12 mouse cellular contexts compared by ENCODE assay signal in the genomic region with DNA sequence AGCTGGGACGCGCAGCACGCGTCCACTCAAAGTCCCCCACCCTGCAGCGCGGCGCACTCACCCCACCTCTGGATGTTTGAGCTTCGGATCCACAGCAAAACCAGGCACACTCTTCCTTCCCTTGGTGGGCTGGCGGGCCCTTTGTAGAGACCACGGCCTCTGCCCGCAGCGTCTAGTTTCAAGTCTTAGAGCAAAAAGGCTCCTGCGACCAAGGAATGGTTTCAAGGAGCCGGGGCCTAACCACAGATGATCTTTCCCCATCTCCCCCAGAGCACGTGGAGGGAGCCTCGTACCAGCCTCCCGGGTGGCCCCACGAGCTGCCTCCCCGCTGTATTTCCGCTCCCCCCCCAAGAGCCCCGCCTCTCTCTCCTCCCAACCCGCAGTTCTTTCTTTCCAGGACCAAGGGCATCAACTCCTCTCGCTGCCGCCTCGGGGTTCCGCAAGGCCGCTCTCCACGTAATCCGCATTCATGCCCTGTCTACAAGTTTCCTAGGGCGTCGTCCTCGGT. TPM values are rescaled to one million over a fixed set of nuclear protein-coding genes. Genes with fewer than 3 reads are reported as not detected.
DNase-seq lines count a peak whose midpoint lies in the region; ATAC-seq and TF ChIP-seq lines count a peak whose summit lies in the region.
"Had no signal": no experiment of that assay in that cellular context is flagged by ENCODE, and none has a peak within 500 bp of the region (broad histone marks: within the 10 kb centered on the region; RNA-seq: fewer than 3 reads in every experiment).

No protein-coding gene starts in this region.

- H3K9me3 ChIP-seq in forebrain, embryonic 13.5 days (replicated peaks): no peaks in the 10 kb centered on the region
- H3K9me3 ChIP-seq in forebrain, embryonic 14.5 days (replicated peaks; ENCODE audit: control insufficient read depth, low read length): no peaks in the 10 kb centered on the region
- no peaks in the 10 kb centered on the region for H3K9me3 ChIP-seq in neural tube, embryonic 15.5 days (replicated peaks)
- H3K9me3 ChIP-seq in limb, embryonic 11.5 days (ENCODE audit: control insufficient read depth, low read length): no peaks in the 10 kb centered on the region

- TF ChIP-seq CTCF in gastrocnemius, adult 2 months (IDR thresholded peaks at IDR 0.05): no peak

- WGBS in forebrain, embryonic 13.5 days: 1% methylated on average over 31 of the region's 32 CpGs
- 2% methylated on average over 30 of the region's 32 CpGs for WGBS in forebrain, embryonic 14.5 days
- under 1% methylated on average over 32 of the region's 32 CpGs for WGBS in neural tube, embryonic 15.5 days
- WGBS in limb, embryonic 11.5 days: under 1% methylated on average over 32 of the region's 32 CpGs

- no peak overlapping the region for H3K9ac ChIP-seq in forebrain, embryonic 13.5 days
- H3K9ac ChIP-seq in forebrain, embryonic 14.5 days (ENCODE audit: low read length): no peak overlapping the region
- H3K9ac ChIP-seq in neural tube, embryonic 15.5 days (replicated peaks): no peak overlapping the region
- no peak overlapping the region for H3K9ac ChIP-seq in limb, embryonic 11.5 days (ENCODE audit: low read length)

- intact Hi-C loops in gastrocnemius, adult 2 months (cut with DNase I): no loop called here

- H3K4me1 ChIP-seq in forebrain, embryonic 13.5 days: peaks cover 41% of the 10 kb centered on the region
- H3K4me1 ChIP-seq in forebrain, embryonic 14.5 days (ENCODE audit: control insufficient read depth, insufficient read depth, low read length): peaks cover 6% of the 10 kb centered on the region; the same call in 1 of the 2 replicates
- peaks cover 15% of the 10 kb centered on the region for H3K4me1 ChIP-seq in neural tube, embryonic 15.5 days
- H3K4me1 ChIP-seq in limb, embryonic 11.5 days (ENCODE audit: control insufficient read depth, insufficient read depth, low read length): peaks cover 12% of the 10 kb centered on the region; the same call in 1 of the 2 replicates

- H3K4me3 ChIP-seq in forebrain, embryonic 13.5 days: no peak overlapping the region
- no peak overlapping the region for H3K4me3 ChIP-seq in forebrain, embryonic 14.5 days (ENCODE audit: low read depth, low read length)
- no peak overlapping the region for H3K4me3 ChIP-seq in neural tube, embryonic 15.5 days (replicated peaks)
- no peak overlapping the region; the same call in 1 of the 2 replicates for H3K4me3 ChIP-seq in limb, embryonic 11.5 days (ENCODE audit: low read depth, low read length)
- no peak overlapping the region for H3K4me3 ChIP-seq in gastrocnemius, adult 2 months

- H3K36me3 ChIP-seq in forebrain, embryonic 13.5 days (ENCODE audit: poor library complexity, severe bottlenecking): no peaks in the 10 kb centered on the region
- H3K36me3 ChIP-seq in forebrain, embryonic 14.5 days (ENCODE audit: control insufficient read depth, insufficient read depth, low read length): no peaks in the 10 kb centered on the region
- H3K36me3 ChIP-seq in neural tube, embryonic 15.5 days: no peaks in the 10 kb centered on the region
- H3K36me3 ChIP-seq in limb, embryonic 11.5 days (ENCODE audit: control insufficient read depth, insufficient read depth, low read length): no peaks in the 10 kb centered on the region

- peak overlapping the region; percentile 23 for H3K4me2 ChIP-seq in forebrain, embryonic 13.5 days
- no peak overlapping the region for H3K4me2 ChIP-seq in forebrain, embryonic 14.5 days (ENCODE audit: low read length)
- H3K4me2 ChIP-seq in neural tube, embryonic 15.5 days: no peak overlapping the region
- no peak overlapping the region for H3K4me2 ChIP-seq in limb, embryonic 11.5 days (ENCODE audit: low read depth, severe bottlenecking)

- no peak for ATAC-seq in forebrain, embryonic 13.5 days
- ATAC-seq in forebrain, embryonic 14.5 days: no peak
- no peak for ATAC-seq in neural tube, embryonic 15.5 days (ENCODE audit: low FRiP score)
- no peak for ATAC-seq in limb, embryonic 11.5 days (ENCODE audit: insufficient number of reproducible peaks, low FRiP score, low TSS enrichment, low read depth)

- no peak for DNase-seq in forebrain, embryonic 14.5 days (ENCODE audit: low spot score)
- DNase-seq in neural tube, embryonic 10.5 days (ENCODE audit: extremely low spot score, low spot score): peak; percentile 66
- peak; percentile 62 for DNase-seq in limb, embryonic 11.5 days (ENCODE audit: low spot score)
- DNase-seq in yolk sac, embryonic 10.5 days (ENCODE audit: low spot score): peak; percentile 64
- no peak for DNase-seq in adrenal gland, adult 18-20 months (ENCODE audit: low spot score in 2 of 2)
- no peak for DNase-seq in gastrocnemius, adult 2 months
- DNase-seq: cerebellum, adult 9-11 months; lung, postnatal 4 days had no signal

- peaks cover 91% of the 10 kb centered on the region for H3K27me3 ChIP-seq in forebrain, embryonic 13.5 days
- peaks cover 67% of the 10 kb centered on the region for H3K27me3 ChIP-seq in forebrain, embryonic 14.5 days (replicated peaks; ENCODE audit: control insufficient read depth, insufficient read depth, low read length)
- H3K27me3 ChIP-seq in neural tube, embryonic 15.5 days (replicated peaks): peaks cover 76% of the 10 kb centered on the region
- peaks cover 86% of the 10 kb centered on the region for H3K27me3 ChIP-seq in limb, embryonic 11.5 days (ENCODE audit: control insufficient read depth, insufficient read depth, low read length)

- no peak overlapping the region for H3K27ac ChIP-seq in forebrain, embryonic 13.5 days
- H3K27ac ChIP-seq in forebrain, embryonic 14.5 days (ENCODE audit: low read depth, low read length): no peak overlapping the region
- H3K27ac ChIP-seq in neural tube, embryonic 15.5 days (replicated peaks): no peak overlapping the region
- H3K27ac ChIP-seq in limb, embryonic 11.5 days (replicated peaks; ENCODE audit: low read depth, low read length): no peak overlapping the region
- no peak overlapping the region for H3K27ac ChIP-seq in gastrocnemius, adult 2 months

RNA-seq across cellular contexts. Expression of a gene that starts 1.7 kb away (rescaled TPM):
- 4.8 and 5.2 TPM in 2 replicates for polyA plus RNA-seq in forebrain, embryonic 13.5 days (2015; fragmentation: Nextera tagmentation; extraction: Ambion mirVana)
- 4.1 and 4.6 TPM in 2 replicates for polyA plus RNA-seq in forebrain, embryonic 14.5 days (2014; fragmentation: Nextera tagmentation; extraction: Ambion mirVana)
- polyA plus RNA-seq in neural tube, embryonic 15.5 days (2015; fragmentation: Nextera tagmentation; extraction: Ambion mirVana): 5.5 TPM in 1 of 2 replicates, not detected in the other
- not detected in 2 replicates for polyA plus RNA-seq in limb, embryonic 11.5 days (2014; fragmentation: Nextera tagmentation; extraction: Ambion mirVana)
- total RNA-seq in adrenal gland, adult 18-20 months (2021): not detected
- total RNA-seq in gastrocnemius, adult 2 months (2021): not detected
- total RNA-seq: gastrocnemius, adult 8-10 months; left cerebral cortex, postnatal 10 days had no signal

Comparison
In these comparisons a context has a peak if more than half of its experiments do, and no peak if none do; other contexts are left out.
1. DNase-seq: peak in neural tube, embryonic 10.5 days (single experiment), limb, embryonic 11.5 days (single experiment) and yolk sac, embryonic 10.5 days (single experiment); none in forebrain, embryonic 14.5 days (single experiment), adrenal gland, adult 18-20 months (0 of 2) and gastrocnemius, adult 2 months (single experiment).